Mouse (Mus musculus) forebrain, embryonic 12.5 days (tissue): ENCODE data around the gene Atp11a. TPM values are rescaled to one million over a fixed set of nuclear protein-coding genes. Genes with fewer than 3 reads are reported as not detected.

Experiments used
- ATAC-seq: fragments of 200-750 bp; cut with Nextera tagmentation; 2 replicates; pipeline ENCODE4 v1.8.0; 2017; ENCODE audit warnings: moderate TSS enrichment; ENCODE audit not compliant: low FRiP score
- H3K27ac ChIP-seq: fragments of 300-500 bp; sonication (generic); 2 replicates; pipeline ENCODE4 v1.5.1; 2016; ENCODE audit warnings: mild to moderate bottlenecking
- H3K27me3 ChIP-seq: fragments of 300-500 bp; sonication (generic); 2 replicates; pipeline ENCODE4 v1.6.1; 2016; ENCODE audit warnings: mild to moderate bottlenecking
- H3K36me3 ChIP-seq: fragments of 300-500 bp; sonication (generic); replicated peaks from 2 replicates; pipeline ENCODE4 v1.6.1; 2016; ENCODE audit warnings: mild to moderate bottlenecking
- H3K4me1 ChIP-seq: fragments of 300-500 bp; sonication (generic); 2 replicates; pipeline ENCODE4 v1.6.1; 2016
- H3K4me2 ChIP-seq: fragments of 300-500 bp; sonication (generic); 2 replicates; pipeline ENCODE4 v1.6.1; 2016; ENCODE audit warnings: mild to moderate bottlenecking, moderate library complexity
- H3K4me3 ChIP-seq: fragments of 300-500 bp; sonication (generic); replicated peaks from 2 replicates; pipeline ENCODE4 v1.5.1; 2016; ENCODE audit warnings: mild to moderate bottlenecking
- H3K9ac ChIP-seq: fragments of 300-500 bp; sonication (generic); 2 replicates; pipeline ENCODE4 v1.6.1; 2016; ENCODE audit warnings: mild to moderate bottlenecking
- H3K9me3 ChIP-seq: fragments of 300-500 bp; sonication (generic); 2 replicates; pipeline ENCODE4 v1.6.1; 2016
- WGBS: fragments of 180-500 bp; shearing (Covaris S2); methylation state at CpG from one replicate; pipeline ENCODE4 v1.1.7; 2016; 5-methylcytosine and 5-hydroxymethylcytosine counted together
- polyA plus RNA-seq: library from polyadenylated mRNA; unstranded; fragments of >200 nt; fragmentation: Nextera tagmentation; extraction: Ambion mirVana; gene quantifications from 2 replicates; pipeline ENCODE4 v1.2.1, GENCODE M21; 2016

Atp11a gene
- polyA plus RNA-seq, 1 experiment from 2014 or later = 19.1 TPM

DNA sequence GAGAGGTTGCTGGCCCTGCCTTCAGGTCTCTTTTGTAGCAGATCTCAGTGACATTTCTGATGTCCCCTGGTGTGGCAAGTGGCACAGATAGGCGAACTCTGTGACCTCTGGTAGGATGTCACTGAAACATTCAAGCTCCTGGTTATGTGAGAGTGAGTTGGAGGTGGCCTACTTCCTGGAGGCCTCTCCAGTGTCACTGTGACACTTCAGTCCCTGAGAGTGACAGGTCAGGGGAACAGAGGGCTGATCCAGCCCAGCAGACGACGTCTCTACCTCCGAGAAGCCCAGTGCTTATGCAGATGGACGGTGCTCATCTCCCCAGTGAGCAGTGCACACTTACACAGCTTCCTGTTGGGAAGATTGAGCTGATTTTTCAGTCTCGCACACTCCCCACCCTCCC is 68.4 kb downstream of the Atp11a start:
- Histone ChIP-seq H3K27me3 (no peaks in the 10 kb centered on the region), H3K36me3 (peaks cover 78% of the 10 kb centered on the region), H3K4me2 (no peak overlapping the region), H3K27ac (no peak overlapping the region), H3K4me1 (peaks cover 2% of the 10 kb centered on the region; the same call in 1 of the 2 replicates), H3K9me3 (no peaks in the 10 kb centered on the region), H3K9ac (no peak overlapping the region), H3K4me3 (no peak overlapping the region)
- ATAC-seq = no peak
- WGBS = 74% methylated on average over 6 of the region's 6 CpGs

DNA sequence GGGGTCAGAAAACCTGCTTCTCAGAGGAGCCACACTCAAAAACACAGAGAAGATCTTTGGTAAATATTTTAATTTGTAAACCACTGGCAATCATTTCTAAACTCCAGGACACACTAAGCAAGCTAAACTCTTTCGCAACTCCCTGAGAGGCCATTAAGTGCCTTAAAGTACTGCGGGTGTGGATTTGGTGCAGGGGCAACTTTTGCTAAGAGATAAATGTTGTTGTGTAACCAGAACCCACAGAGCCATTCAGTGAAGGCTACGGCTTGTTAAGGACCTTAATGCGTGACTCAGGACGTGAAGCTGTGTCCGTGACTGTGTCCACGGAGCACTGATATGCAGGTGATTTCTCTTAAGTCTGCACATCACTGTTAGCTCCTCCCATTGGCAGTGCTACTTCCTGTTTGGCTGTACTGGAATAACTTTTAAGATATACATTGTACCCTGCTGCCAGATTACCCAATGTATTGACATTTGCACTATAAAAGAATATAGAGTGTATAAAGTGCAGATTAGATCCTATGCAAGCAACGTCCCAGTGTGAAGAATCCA is 68.9 kb downstream of the Atp11a start:
- H3K36me3 ChIP-seq = peaks cover 83% of the 10 kb centered on the region
- no peaks in the 10 kb centered on the region for H3K9me3 ChIP-seq
- peaks cover 2% of the 10 kb centered on the region; the same call in 1 of the 2 replicates for H3K4me1 ChIP-seq
- H3K27ac ChIP-seq = no peak overlapping the region
- no peak overlapping the region for H3K9ac ChIP-seq
- WGBS = 91% methylated on average over 8 of the region's 8 CpGs
- H3K4me3 ChIP-seq = no peak overlapping the region
- H3K4me2 ChIP-seq = no peak overlapping the region
- no peak for ATAC-seq
- no peaks in the 10 kb centered on the region for H3K27me3 ChIP-seq

DNA sequence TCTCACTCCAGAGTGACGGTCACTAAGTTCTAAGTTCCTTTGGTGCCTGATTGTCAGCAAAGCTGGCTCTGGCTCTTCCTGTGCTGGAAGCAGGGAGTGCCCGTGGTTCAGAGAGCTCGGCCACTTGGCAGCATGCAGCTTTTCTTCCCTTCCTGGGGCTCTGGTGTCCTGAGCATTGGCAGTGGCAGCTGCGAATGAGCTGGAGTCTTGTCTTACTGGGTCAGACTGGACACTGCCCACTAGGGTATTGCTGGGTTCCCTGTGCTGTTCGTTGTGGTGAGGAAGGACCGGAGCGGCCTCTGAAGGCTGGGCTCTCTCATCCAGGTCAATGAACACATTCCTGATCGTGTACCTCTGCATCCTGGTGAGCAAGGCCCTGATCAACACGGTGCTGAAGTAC is 70.3 kb downstream of the Atp11a start:
- no peak overlapping the region for H3K4me2 ChIP-seq
- ATAC-seq = no peak
- 95% methylated on average over 9 of the region's 9 CpGs for WGBS
- no peak overlapping the region for H3K4me3 ChIP-seq
- H3K27me3 ChIP-seq = no peaks in the 10 kb centered on the region
- peaks cover 90% of the 10 kb centered on the region for H3K36me3 ChIP-seq
- no peaks in the 10 kb centered on the region for H3K9me3 ChIP-seq
- H3K4me1 ChIP-seq = peaks cover 10% of the 10 kb centered on the region
- no peak overlapping the region for H3K27ac ChIP-seq
- no peak overlapping the region for H3K9ac ChIP-seq

GRCm38 (mm10) chr8:12828298-12828697 is 71.5 kb downstream of the Atp11a start:
- Histone ChIP-seq H3K36me3 (peaks cover 92% of the 10 kb centered on the region), H3K27ac (no peak overlapping the region)

GRCm38 (mm10) chr8:12829381-12829780 is 72.6 kb downstream of the Atp11a start:
- Histone ChIP-seq H3K9me3 (no peaks in the 10 kb centered on the region), H3K4me3 (no peak overlapping the region), H3K4me1 (peaks cover 17% of the 10 kb centered on the region), H3K9ac (no peak overlapping the region), H3K27ac (no peak overlapping the region), H3K36me3 (peaks cover 92% of the 10 kb centered on the region), H3K27me3 (no peaks in the 10 kb centered on the region), H3K4me2 (no peak overlapping the region)
- 84% methylated on average over 1 of the region's 1 CpGs for WGBS
- no peak for ATAC-seq

More at GRCm38 (mm10) chr8:12828298-12828697, 71.5 kb downstream of the Atp11a start:
- ATAC-seq = no peak
- Histone ChIP-seq H3K4me1 (peaks cover 17% of the 10 kb centered on the region), H3K27me3 (no peaks in the 10 kb centered on the region), H3K4me3 (no peak overlapping the region), H3K9ac (no peak overlapping the region), H3K9me3 (no peaks in the 10 kb centered on the region), H3K4me2 (no peak overlapping the region)
- 95% methylated on average over 6 of the region's 6 CpGs for WGBS

DNA sequence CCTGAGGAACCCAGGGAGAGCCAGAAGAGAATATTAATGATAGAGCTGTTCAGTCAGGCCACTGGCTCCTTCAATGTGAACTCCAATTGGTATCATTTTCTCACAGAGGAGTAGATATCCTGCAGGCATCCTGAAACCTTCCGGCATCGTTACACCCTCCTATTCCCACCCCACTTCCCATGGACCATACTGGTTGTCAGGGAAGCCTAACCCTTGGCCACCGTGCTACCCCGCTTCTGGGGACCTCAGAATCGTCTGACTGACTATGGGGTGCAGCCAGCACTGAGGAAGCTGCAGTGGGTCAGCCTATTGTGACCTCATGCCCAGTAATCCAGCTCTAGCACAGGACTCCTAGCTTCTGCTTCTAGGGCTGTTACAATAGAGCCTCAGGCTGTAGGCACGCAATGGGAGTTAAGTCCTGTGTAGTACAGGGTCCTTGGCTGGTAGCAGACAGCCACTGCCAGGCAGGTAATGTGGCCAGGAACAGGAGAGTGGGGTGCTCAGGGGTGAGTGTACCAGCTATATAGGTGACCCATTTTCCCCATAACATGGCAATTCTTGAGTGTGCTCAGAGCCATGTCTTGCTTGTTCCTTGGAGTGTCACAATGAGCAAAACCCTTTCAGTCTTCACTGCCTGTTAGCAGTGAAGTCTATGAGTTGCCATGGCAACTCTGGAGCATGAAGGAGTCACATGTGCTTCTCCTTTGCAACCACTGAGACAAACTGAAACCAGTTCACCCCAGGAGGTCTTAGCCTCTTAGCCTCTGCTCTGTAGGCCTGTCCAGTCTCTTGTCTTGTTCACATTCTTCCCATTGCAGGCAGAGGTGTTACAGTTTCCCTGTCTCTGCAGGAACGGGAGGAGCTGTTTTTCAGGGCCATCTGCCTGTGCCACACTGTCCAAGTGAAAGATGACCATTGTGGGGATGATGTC is 75.1 kb downstream of the Atp11a start:
- 65% methylated on average over 7 of the region's 7 CpGs for WGBS
- Histone ChIP-seq H3K9ac (no peak overlapping the region), H3K4me3 (no peak overlapping the region), H3K27me3 (no peaks in the 10 kb centered on the region), H3K9me3 (no peaks in the 10 kb centered on the region), H3K27ac (peak overlapping the region; percentile 75), H3K36me3 (peaks cover 92% of the 10 kb centered on the region), H3K4me2 (no peak overlapping the region), H3K4me1 (peaks cover 15% of the 10 kb centered on the region)
- peak; percentile 68 for ATAC-seq

DNA sequence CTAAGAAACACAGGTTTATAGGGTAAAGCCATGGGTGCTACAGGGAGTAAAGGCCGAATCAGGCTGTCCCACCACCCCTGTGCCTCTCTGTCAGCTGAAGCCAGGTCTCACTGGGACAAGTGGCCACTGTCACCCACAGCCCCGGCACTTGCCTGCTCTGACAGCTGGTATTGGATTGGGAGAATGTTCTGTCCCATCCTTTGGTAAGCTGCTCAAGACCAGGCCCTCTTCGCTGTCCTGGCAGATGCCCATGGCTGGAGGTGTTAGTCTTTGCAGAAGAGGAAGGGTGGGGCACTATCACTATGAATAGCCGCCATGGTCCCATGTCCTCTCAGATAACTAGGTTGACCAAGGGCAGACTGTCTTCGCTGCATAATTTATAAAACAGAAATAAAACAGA is 76.8 kb downstream of the Atp11a start:
- Histone ChIP-seq H3K9me3 (no peaks in the 10 kb centered on the region), H3K4me1 (peaks cover 15% of the 10 kb centered on the region), H3K27me3 (no peaks in the 10 kb centered on the region), H3K4me3 (no peak overlapping the region), H3K36me3 (peaks cover 92% of the 10 kb centered on the region), H3K27ac (no peak overlapping the region), H3K4me2 (no peak overlapping the region), H3K9ac (no peak overlapping the region)
- ATAC-seq = no peak
- WGBS = 97% methylated on average over 5 of the region's 5 CpGs

DNA sequence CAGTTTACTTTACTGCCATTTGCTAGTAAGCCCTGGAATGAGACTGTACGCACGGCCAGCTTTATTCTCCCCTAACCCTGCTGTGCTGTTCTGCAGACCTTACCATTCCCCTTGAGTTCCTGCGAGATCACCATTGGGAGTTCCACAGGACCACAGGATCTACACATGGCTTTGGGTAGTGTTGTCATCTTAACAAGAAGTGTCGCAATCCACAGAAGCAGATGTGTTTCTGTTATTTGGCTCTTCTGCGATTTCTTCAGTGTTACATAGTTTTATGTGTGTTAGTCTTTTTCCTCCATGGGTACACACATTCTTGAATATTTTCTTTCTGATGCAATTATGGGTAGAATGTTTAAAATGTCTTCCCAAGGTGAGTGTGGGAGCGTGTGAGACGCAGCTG is 84.0 kb downstream of the Atp11a start:
- Histone ChIP-seq H3K4me3 (no peak overlapping the region), H3K4me2 (no peak overlapping the region), H3K36me3 (peaks cover 66% of the 10 kb centered on the region), H3K9me3 (no peaks in the 10 kb centered on the region), H3K27me3 (no peaks in the 10 kb centered on the region), H3K4me1 (peaks cover 3% of the 10 kb centered on the region; the same call in 1 of the 2 replicates), H3K9ac (no peak overlapping the region), H3K27ac (no peak overlapping the region)
- 89% methylated on average over 7 of the region's 7 CpGs for WGBS
- no peak for ATAC-seq

DNA sequence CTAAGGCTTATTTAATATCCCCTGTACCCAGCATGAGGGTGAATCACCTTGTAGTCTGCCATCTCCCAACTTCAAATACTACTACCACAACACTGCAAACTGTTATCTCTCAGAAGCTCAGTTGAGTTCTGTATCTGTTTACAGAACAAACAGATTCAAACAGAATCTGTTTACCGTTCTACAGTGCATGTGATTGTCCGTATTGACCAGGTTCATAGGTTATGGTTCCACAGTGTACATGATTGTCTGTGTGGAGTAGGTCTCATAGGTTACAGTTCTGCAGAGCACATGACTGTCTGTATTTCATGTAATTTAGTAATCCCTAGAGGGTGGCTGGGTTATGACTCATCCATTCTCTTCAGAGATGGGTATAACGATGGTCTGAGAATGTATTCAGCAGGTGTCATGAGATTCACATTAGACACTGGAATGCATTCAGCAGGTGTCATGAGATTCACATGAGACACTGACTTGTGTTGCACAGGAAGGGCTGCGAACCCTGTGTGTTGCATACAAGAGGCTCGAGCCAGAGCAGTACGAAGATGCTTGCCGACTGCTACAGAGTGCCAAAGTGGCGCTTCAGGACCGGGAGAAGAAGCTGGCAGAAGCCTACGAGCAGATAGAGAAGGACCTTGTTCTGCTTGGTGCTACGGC is 85.7 kb downstream of the Atp11a start:
- peaks cover 64% of the 10 kb centered on the region for H3K36me3 ChIP-seq

GRCm38 (mm10) chr8:12844347-12844950 is 87.6 kb downstream of the Atp11a start:
- H3K9me3 ChIP-seq = no peaks in the 10 kb centered on the region
- H3K36me3 ChIP-seq = peaks cover 68% of the 10 kb centered on the region
- no peak for ATAC-seq
- H3K27me3 ChIP-seq = no peaks in the 10 kb centered on the region
- peaks cover 1% of the 10 kb centered on the region; the same call in 1 of the 2 replicates for H3K4me1 ChIP-seq
- no peak overlapping the region for H3K9ac ChIP-seq
- H3K4me2 ChIP-seq = no peak overlapping the region
- H3K27ac ChIP-seq = no peak overlapping the region
- WGBS = 94% methylated on average over 16 of the region's 16 CpGs
- H3K4me3 ChIP-seq = no peak overlapping the region

More for the DNA sequence above, 85.7 kb downstream of the Atp11a start:
- no peak overlapping the region for H3K27ac ChIP-seq
- no peak overlapping the region for H3K4me2 ChIP-seq
- H3K9me3 ChIP-seq = no peaks in the 10 kb centered on the region
- 91% methylated on average over 11 of the region's 11 CpGs for WGBS
- no peak overlapping the region for H3K4me3 ChIP-seq
- no peak for ATAC-seq
- H3K9ac ChIP-seq = no peak overlapping the region
- H3K4me1 ChIP-seq = peaks cover 3% of the 10 kb centered on the region; the same call in 1 of the 2 replicates
- no peaks in the 10 kb centered on the region for H3K27me3 ChIP-seq

GRCm38 (mm10) chr8:12846447-12846846 is 89.6 kb downstream of the Atp11a start:
- Histone ChIP-seq H3K9ac (no peak overlapping the region), H3K27ac (no peak overlapping the region), H3K4me3 (no peak overlapping the region), H3K27me3 (no peaks in the 10 kb centered on the region), H3K9me3 (no peaks in the 10 kb centered on the region), H3K4me1 (no peaks in the 10 kb centered on the region), H3K36me3 (peaks cover 82% of the 10 kb centered on the region), H3K4me2 (no peak overlapping the region)
- ATAC-seq = no peak
- 93% methylated on average over 6 of the region's 6 CpGs for WGBS

DNA sequence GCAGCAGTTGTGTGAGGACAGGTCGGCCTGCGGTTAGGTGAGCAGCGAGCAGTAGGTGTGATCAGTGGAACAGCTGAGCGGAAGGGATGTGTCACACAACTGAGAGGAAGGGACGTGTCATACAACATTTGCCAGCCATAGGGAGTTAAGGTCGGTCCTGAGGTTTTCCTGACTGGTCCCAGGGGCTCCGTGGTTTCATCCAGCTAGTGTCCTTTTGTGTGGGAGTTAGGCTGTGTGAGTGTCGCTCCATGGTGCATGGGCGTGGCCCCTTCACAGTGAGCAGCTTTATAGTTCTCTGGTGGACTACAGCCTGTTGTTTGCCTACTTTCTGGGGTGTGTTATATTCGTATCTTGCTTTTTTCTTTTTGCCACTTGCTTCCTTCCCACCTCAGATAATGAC is 94.4 kb downstream of the Atp11a start:
- 90% methylated on average over 10 of the region's 10 CpGs for WGBS
- Histone ChIP-seq H3K27ac (no peak overlapping the region), H3K9me3 (no peaks in the 10 kb centered on the region), H3K4me1 (no peaks in the 10 kb centered on the region), H3K27me3 (no peaks in the 10 kb centered on the region), H3K4me3 (no peak overlapping the region), H3K36me3 (peaks cover 64% of the 10 kb centered on the region), H3K9ac (no peak overlapping the region), H3K4me2 (no peak overlapping the region)
- no peak for ATAC-seq
